Mouse (Mus musculus) MEL (cell line): ENCODE measurements at regions not wholly inside any gene's neighbourhood (a gene's known extent, or its start where the extent isn't known, plus 50 kb on each side); places are given as distances from the start of the nearest gene placed in this dataset.

Experiments
- DNase-seq: peaks from one replicate; pipeline ENCODE4 v3.0.0; 2011; ENCODE audit warnings: low read depth, low spot score
- H3K27ac ChIP-seq: 2 replicates; pipeline ENCODE4 v1.5.1; 2012; ENCODE audit warnings: low read depth, mild to moderate bottlenecking, control low read depth, low read length, moderate library complexity; ENCODE audit not compliant: control insufficient read depth
- H3K27me3 ChIP-seq, 2 experiments: fragments of 150-350 bp in 1 of 2; sonication (generic) in 1 of 2; 2 replicates each; pipeline ENCODE4 v1.6.1; 2012; ENCODE audit warnings: low read length in 2 of 2, mild to moderate bottlenecking in 2 of 2, improper control_type of control experiment in 1 of 2, moderate library complexity in 1 of 2; ENCODE audit not compliant: insufficient read depth in 2 of 2, control insufficient read depth in 1 of 2
- H3K36me3 ChIP-seq, 2 experiments: 2 replicates each; pipeline ENCODE4 v1.6.1; 2012 to 2014; ENCODE audit warnings: low read length in 2 of 2, improper control_type of control experiment in 1 of 2, inconsistent platforms in 1 of 2, mild to moderate bottlenecking in 1 of 2; ENCODE audit not compliant: insufficient read depth in 2 of 2, control insufficient read depth in 1 of 2
- H3K4me1 ChIP-seq, 2 experiments: fragments of 150-350 bp in 1 of 2; sonication (generic) in 1 of 2; 2 replicates each; pipeline ENCODE4 v1.6.1; 2012; ENCODE audit warnings: low read length in 2 of 2, improper control_type of control experiment in 1 of 2, mild to moderate bottlenecking in 1 of 2; ENCODE audit not compliant: insufficient read depth in 2 of 2, control insufficient read depth in 1 of 2
- H3K4me3 ChIP-seq, 2 experiments: fragments of 150-350 bp in 1 of 2; sonication (generic) in 1 of 2; 2 replicates each; pipeline ENCODE4 v1.5.1; 2012; ENCODE audit warnings: low read depth in 2 of 2, low read length in 2 of 2, mild to moderate bottlenecking in 2 of 2, moderate library complexity in 2 of 2, control low read depth in 1 of 2, improper control_type of control experiment in 1 of 2; ENCODE audit not compliant: control insufficient read depth in 1 of 2, insufficient read depth in 1 of 2
- H3K79me2 ChIP-seq: 2 replicates; pipeline ENCODE4 v1.6.1; 2012; ENCODE audit warnings: mild to moderate bottlenecking, low read length, moderate library complexity; ENCODE audit not compliant: control insufficient read depth, poor library complexity, insufficient read depth
- H3K9ac ChIP-seq: 2 replicates; pipeline ENCODE4 v1.6.1; 2012; ENCODE audit warnings: low read depth, mild to moderate bottlenecking, control low read depth, low read length, moderate library complexity; ENCODE audit not compliant: control insufficient read depth, poor library complexity, severe bottlenecking
- H3K9me3 ChIP-seq: fragments of 150-350 bp; sonication (generic); replicated peaks from 2 replicates; pipeline ENCODE4 v1.6.1; 2012; ENCODE audit warnings: mild to moderate bottlenecking, low read length, improper control_type of control experiment, moderate library complexity; ENCODE audit not compliant: insufficient read depth
- BHLHE40 ChIP-seq: IDR thresholded peaks from 2 replicates; pipeline ENCODE4 v1.6.1; 2012; ENCODE audit warnings: low read depth, mild to moderate bottlenecking, inconsistent platforms, low read length, improper control_type of control experiment, borderline replicate concordance
- CHD1 ChIP-seq: IDR thresholded peaks from 2 replicates; pipeline ENCODE4 v1.6.1; 2012; ENCODE audit warnings: low read depth, mild to moderate bottlenecking, inconsistent platforms, low read length, improper control_type of control experiment
- CHD2 ChIP-seq: IDR thresholded peaks from 2 replicates; pipeline ENCODE4 v1.6.1; 2011; ENCODE audit warnings: low read length, improper control_type of control experiment
- CTCF ChIP-seq, 3 experiments: IDR thresholded peaks in 2 of 3; conservative IDR thresholded peaks in 1 of 3; 2 replicates each; pipeline ENCODE4 v1.5.1; 2011 to 2012; ENCODE audit warnings: low read length in 3 of 3, low read depth in 2 of 3, mild to moderate bottlenecking in 2 of 3, improper control_type of control experiment in 1 of 3, inconsistent platforms in 1 of 3, mixed read lengths in 1 of 3, moderate library complexity in 1 of 3; ENCODE audit not compliant: control insufficient read depth in 1 of 3, insufficient read depth in 1 of 3, poor library complexity in 1 of 3, severe bottlenecking in 1 of 3
- E2F4 ChIP-seq: IDR thresholded peaks from 2 replicates; pipeline ENCODE4 v1.6.1; 2011; ENCODE audit warnings: low read depth, low read length, improper control_type of control experiment, borderline replicate concordance
- ELF1 ChIP-seq: IDR thresholded peaks from 2 replicates; pipeline ENCODE4 v1.6.1; 2014; ENCODE audit warnings: low read depth, mild to moderate bottlenecking, inconsistent platforms, low read length, improper control_type of control experiment, moderate library complexity
- EP300 ChIP-seq, 2 experiments: IDR thresholded peaks; 2 replicates each; pipeline ENCODE4 v1.6.1; 2011; ENCODE audit warnings: improper control_type of control experiment in 2 of 2, low read length in 2 of 2, low read depth in 1 of 2, mild to moderate bottlenecking in 1 of 2
- ETS1 ChIP-seq: IDR thresholded peaks from 2 replicates; pipeline ENCODE4 v1.6.1; 2012; ENCODE audit warnings: low read depth, mild to moderate bottlenecking, inconsistent platforms, low read length, improper control_type of control experiment, moderate library complexity
- GABPA ChIP-seq: IDR thresholded peaks from 2 replicates; pipeline ENCODE4 v1.6.1; 2012; ENCODE audit warnings: low read depth, mild to moderate bottlenecking, inconsistent platforms, low read length, improper control_type of control experiment, moderate library complexity
- GATA1 ChIP-seq: IDR thresholded peaks from 2 replicates; pipeline ENCODE4 v1.6.1; 2011; ENCODE audit warnings: low read depth, low read length, improper control_type of control experiment
- HCFC1 ChIP-seq: IDR thresholded peaks from 2 replicates; pipeline ENCODE4 v1.6.1; 2012; ENCODE audit warnings: low read depth, mild to moderate bottlenecking, inconsistent platforms, low read length, improper control_type of control experiment, moderate library complexity
- JUND ChIP-seq: IDR thresholded peaks from 2 replicates; pipeline ENCODE4 v1.6.1; 2011; ENCODE audit warnings: low read depth, mild to moderate bottlenecking, improper control_type of control experiment, low read length
- KAT2A ChIP-seq: conservative IDR thresholded peaks from 2 replicates; pipeline ENCODE4 v1.6.1; 2012; ENCODE audit warnings: low read depth, low read length, improper control_type of control experiment, inconsistent platforms
- MAFK ChIP-seq: IDR thresholded peaks from 2 replicates; pipeline ENCODE4 v1.6.1; 2011; ENCODE audit warnings: low read depth, mild to moderate bottlenecking, low read length, improper control_type of control experiment, borderline replicate concordance
- MAX ChIP-seq: IDR thresholded peaks from 2 replicates; pipeline ENCODE4 v1.6.1; 2011; ENCODE audit warnings: low read length, improper control_type of control experiment
- MAZ ChIP-seq: IDR thresholded peaks from 2 replicates; pipeline ENCODE4 v1.6.1; 2012; ENCODE audit warnings: low read depth, mild to moderate bottlenecking, inconsistent platforms, low read length, improper control_type of control experiment
- MEF2A ChIP-seq: IDR thresholded peaks from 2 replicates; pipeline ENCODE4 v1.6.1; 2014; ENCODE audit warnings: low read depth, mild to moderate bottlenecking, inconsistent platforms, low read length, improper control_type of control experiment; ENCODE audit not compliant: poor library complexity, insufficient replicate concordance, severe bottlenecking; ENCODE audit errors: extremely low read depth
- MXI1 ChIP-seq: IDR thresholded peaks from 2 replicates; pipeline ENCODE4 v1.6.1; 2011; ENCODE audit warnings: mild to moderate bottlenecking, low read depth, low read length, improper control_type of control experiment
- MYC ChIP-seq: IDR thresholded peaks from 2 replicates; pipeline ENCODE4 v1.6.1; 2011; ENCODE audit warnings: low read depth, mild to moderate bottlenecking, low read length, improper control_type of control experiment, moderate library complexity
- NELFE ChIP-seq: IDR thresholded peaks from 2 replicates; pipeline ENCODE4 v1.6.1; 2011; ENCODE audit warnings: low read depth, low read length, improper control_type of control experiment
- NRF1 ChIP-seq: IDR thresholded peaks from 2 replicates; pipeline ENCODE4 v1.6.1; 2014; ENCODE audit warnings: low read depth, mild to moderate bottlenecking, inconsistent platforms, low read length, improper control_type of control experiment, moderate library complexity; ENCODE audit not compliant: poor library complexity, insufficient read depth, severe bottlenecking
- POLR2A ChIP-seq, 2 experiments: IDR thresholded peaks; 2 replicates each; pipeline ENCODE4 v1.6.1; 2011 to 2012; ENCODE audit warnings: low read length in 2 of 2, mild to moderate bottlenecking in 2 of 2, control low read depth in 1 of 2, improper control_type of control experiment in 1 of 2, low read depth in 1 of 2, moderate library complexity in 1 of 2; ENCODE audit not compliant: control insufficient read depth in 1 of 2, insufficient read depth in 1 of 2, poor library complexity in 1 of 2
- POLR2AphosphoS2 ChIP-seq: IDR thresholded peaks from 2 replicates; pipeline ENCODE4 v1.6.1; 2011; ENCODE audit warnings: low read length, improper control_type of control experiment
- POLR2AphosphoS5 ChIP-seq: IDR thresholded peaks from 2 replicates; pipeline ENCODE4 v1.6.1; 2012; ENCODE audit warnings: low read depth, borderline replicate concordance, mild to moderate bottlenecking, inconsistent platforms, low read length, moderate library complexity, mixed read lengths
- RAD21 ChIP-seq: IDR thresholded peaks from 2 replicates; pipeline ENCODE4 v1.6.1; 2011; ENCODE audit warnings: mild to moderate bottlenecking, low read depth, low read length, improper control_type of control experiment
- RCOR1 ChIP-seq: IDR thresholded peaks from 2 replicates; pipeline ENCODE4 v1.6.1; 2012; ENCODE audit warnings: low read depth, mild to moderate bottlenecking, inconsistent platforms, low read length, improper control_type of control experiment
- SIN3A ChIP-seq: IDR thresholded peaks from 2 replicates; pipeline ENCODE4 v1.6.1; 2012; ENCODE audit warnings: low read length, improper control_type of control experiment, inconsistent platforms
- SMC3 ChIP-seq: IDR thresholded peaks from 2 replicates; pipeline ENCODE4 v1.6.1; 2011; ENCODE audit warnings: low read depth, low read length, improper control_type of control experiment
- TAL1 ChIP-seq: IDR thresholded peaks from 2 replicates; pipeline ENCODE4 v1.6.1; 2012; ENCODE audit warnings: mild to moderate bottlenecking, inconsistent platforms, low read length, moderate library complexity, mixed read lengths
- TBP ChIP-seq: IDR thresholded peaks from 2 replicates; pipeline ENCODE4 v1.8.0; 2011; ENCODE audit warnings: low read depth, low read length, improper control_type of control experiment
- TCF12 ChIP-seq: IDR thresholded peaks from 2 replicates; pipeline ENCODE4 v1.6.1; 2014; ENCODE audit warnings: low read depth, mild to moderate bottlenecking, inconsistent platforms, low read length, improper control_type of control experiment, moderate library complexity
- UBTF ChIP-seq: IDR thresholded peaks from 2 replicates; pipeline ENCODE4 v1.6.1; 2012; ENCODE audit warnings: low read depth, mild to moderate bottlenecking, inconsistent platforms, low read length, improper control_type of control experiment, moderate library complexity, borderline replicate concordance; ENCODE audit not compliant: insufficient read depth
- USF1 ChIP-seq: IDR thresholded peaks from 2 replicates; pipeline ENCODE4 v1.6.1; 2014; ENCODE audit warnings: low read depth, mild to moderate bottlenecking, inconsistent platforms, low read length, improper control_type of control experiment, moderate library complexity
- USF2 ChIP-seq, 2 experiments: IDR thresholded peaks; 2 replicates each; pipeline ENCODE4 v1.6.1; 2011 to 2012; ENCODE audit warnings: improper control_type of control experiment in 2 of 2, low read length in 2 of 2, borderline replicate concordance in 1 of 2, inconsistent platforms in 1 of 2, low read depth in 1 of 2, mild to moderate bottlenecking in 1 of 2; ENCODE audit not compliant: insufficient read depth in 1 of 2
- ZC3H11A ChIP-seq: IDR thresholded peaks from 2 replicates; pipeline ENCODE4 v1.6.1; 2012; ENCODE audit warnings: low read depth, mild to moderate bottlenecking, inconsistent platforms, low read length, improper control_type of control experiment
- ZKSCAN1 ChIP-seq: IDR thresholded peaks from 2 replicates; pipeline ENCODE4 v1.6.1; 2012; ENCODE audit warnings: low read depth, mild to moderate bottlenecking, inconsistent platforms, low read length, improper control_type of control experiment, moderate library complexity
- ZMIZ1 ChIP-seq: IDR thresholded peaks from 2 replicates; pipeline ENCODE4 v1.6.1; 2012; ENCODE audit warnings: low read depth, mild to moderate bottlenecking, inconsistent platforms, low read length, improper control_type of control experiment, moderate library complexity
- ZNF384 ChIP-seq: IDR thresholded peaks from 2 replicates; pipeline ENCODE4 v1.6.1; 2012; ENCODE audit warnings: low read depth, mild to moderate bottlenecking, inconsistent platforms, low read length, improper control_type of control experiment

GRCm38 (mm10) chr15:8577480-8577881 lies 57.7 kb upstream of the Gm2310 start:
- peaks cover 0 to 3% of the 10 kb centered on the region in 2 experiments; a peak in 1 of 4 replicates for H3K36me3 ChIP-seq
- H3K4me1 ChIP-seq = 0 out of 4 replicates have a peak, but pooled peaks cover 0 to 2% of the 10 kb centered on the region in 2 experiments
- H3K9me3 ChIP-seq = no peaks in the 10 kb centered on the region
- H3K9ac ChIP-seq = no peak overlapping the region
- peak; percentile 83 for DNase-seq
- H3K27me3 ChIP-seq = peaks cover 2 to 3% of the 10 kb centered on the region in 2 experiments; a peak in 3 of 4 replicates
- H3K4me3 ChIP-seq = no peak overlapping the region
- no peak overlapping the region for H3K27ac ChIP-seq
- no peaks in the 10 kb centered on the region for H3K79me2 ChIP-seq
- no peak for TF ChIP-seq RCOR1
- TF ChIP-seq ETS1 = no peak
- no peak for TF ChIP-seq POLR2A (IDR thresholded peaks at IDR 0.05; ENCODE audit: control insufficient read depth in 1 of 2, insufficient read depth in 1 of 2, low read depth in 1 of 2, low read length in 2 of 2, poor library complexity in 1 of 2)
- no peak for TF ChIP-seq GATA1
- no peak for TF ChIP-seq ZMIZ1
- peak; percentile 56 to 97 (median 93) for TF ChIP-seq CTCF (IDR thresholded peaks at IDR 0.05 in 2 of 3, conservative IDR thresholded peaks at IDR 0.05 in 1 of 3; ENCODE audit: control insufficient read depth in 1 of 3, insufficient read depth in 1 of 3, low read depth in 2 of 3, low read length in 3 of 3, poor library complexity in 1 of 3, severe bottlenecking in 1 of 3)
- TF ChIP-seq CHD1 = no peak
- TF ChIP-seq JUND = no peak
- TF ChIP-seq RAD21 = peak; percentile 92
- TF ChIP-seq MEF2A = no peak
- no peak for TF ChIP-seq NRF1
- no peak for TF ChIP-seq EP300 (IDR thresholded peaks at IDR 0.05; ENCODE audit: low read depth in 1 of 2, low read length in 2 of 2)
- no peak for TF ChIP-seq USF1
- TF ChIP-seq ZKSCAN1 = no peak
- TF ChIP-seq NELFE = no peak
- TF ChIP-seq MYC = no peak
- TF ChIP-seq POLR2AphosphoS5 = no peak
- TF ChIP-seq HCFC1 = no peak
- TF ChIP-seq ELF1 = no peak
- no peak for TF ChIP-seq BHLHE40
- no peak for TF ChIP-seq UBTF
- no peak for TF ChIP-seq CHD2
- no peak for TF ChIP-seq GABPA
- TF ChIP-seq ZC3H11A = peak; percentile 91
- TF ChIP-seq E2F4 = no peak
- TF ChIP-seq KAT2A = no peak
- TF ChIP-seq TAL1 = no peak
- no peak for TF ChIP-seq MAFK
- TF ChIP-seq SIN3A = peak; percentile 30; the same call in 1 of the 2 replicates
- TF ChIP-seq TBP = 0 out of 2 replicates have a peak, but pooled peaks have one; percentile 19
- TF ChIP-seq SMC3 = peak; percentile 91
- TF ChIP-seq USF2 (IDR thresholded peaks at IDR 0.05; ENCODE audit: borderline replicate concordance in 1 of 2, insufficient read depth in 1 of 2, low read depth in 1 of 2, low read length in 2 of 2) = no peak
- TF ChIP-seq POLR2AphosphoS2 = no peak
- TF ChIP-seq MXI1 = no peak
- no peak for TF ChIP-seq MAZ
- TF ChIP-seq ZNF384 = no peak
- no peak for TF ChIP-seq MAX
- TF ChIP-seq TCF12 = no peak
